ENCODE assay signal across 19 mouse cellular contexts in the genomic region with DNA sequence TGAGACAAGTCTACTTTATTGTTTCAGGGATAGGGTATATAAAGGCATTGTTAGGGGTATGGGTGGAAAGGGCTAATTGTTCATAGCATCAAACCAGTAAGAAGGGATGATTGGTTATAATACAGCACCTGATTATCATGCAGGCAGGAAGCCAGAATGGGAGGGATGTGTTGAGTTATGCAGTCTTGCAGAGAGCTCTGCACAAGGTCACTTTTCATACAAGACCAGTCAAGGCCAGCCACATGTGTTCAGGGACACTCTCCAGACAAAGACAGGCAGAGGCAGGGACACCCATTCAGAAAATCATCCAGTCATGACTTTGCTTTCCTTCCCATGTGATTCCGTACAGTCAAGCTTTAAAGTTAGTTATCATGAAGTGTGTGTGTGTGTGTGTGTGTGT. TPM values are rescaled to one million over a fixed set of nuclear protein-coding genes. Genes with fewer than 3 reads are reported as not detected.
DNase-seq lines count a peak whose midpoint lies in the region; ATAC-seq and TF ChIP-seq lines count a peak whose summit lies in the region.
"Had no signal": no experiment of that assay in that cellular context is flagged by ENCODE, and none has a peak within 500 bp of the region (broad histone marks: within the 10 kb centered on the region; RNA-seq: fewer than 3 reads in every experiment).

No protein-coding gene starts in this region.

- no peak for TF ChIP-seq EP300 in heart, postnatal 0 days (IDR thresholded peaks at IDR 0.05; ENCODE audit: low read depth)

- 48% methylated on average over 1 of the region's 1 CpGs for WGBS in heart, postnatal 0 days
- WGBS in neural tube, embryonic 15.5 days, result 88% methylated on average over 1 of the region's 1 CpGs

- peak; percentile 44; the same call in 1 of the 2 replicates for ATAC-seq in heart, postnatal 0 days (ENCODE audit: insufficient read depth, low read depth)
- no peak for ATAC-seq in neural tube, embryonic 15.5 days (ENCODE audit: low FRiP score)
- ATAC-seq: activated CD4-positive, CD25-positive, alpha-beta regulatory T cell, adult 4 months; forebrain, embryonic 15.5 days; intestine, embryonic 16.5 days; Patski had no signal

- intact Hi-C loops in heart, postnatal 25 days (cut with DNase I), result no loop called here

- TF ChIP-seq CTCF in heart, postnatal 0 days (IDR thresholded peaks at IDR 0.05; ENCODE audit: low read depth), result no peak

- H3K9ac ChIP-seq in heart, postnatal 0 days (replicated peaks; ENCODE audit: low read depth, low read length), result no peak overlapping the region
- H3K9ac ChIP-seq in neural tube, embryonic 15.5 days (replicated peaks), result no peak overlapping the region
- H3K9ac ChIP-seq: embryonic facial prominence, embryonic 12.5 days; forebrain, embryonic 15.5 days; hindbrain, embryonic 15.5 days had no signal

- H3K27ac ChIP-seq in heart, postnatal 0 days (ENCODE audit: low read depth), result no peak overlapping the region
- no peak overlapping the region for H3K27ac ChIP-seq in neural tube, embryonic 15.5 days (replicated peaks)
- H3K27ac ChIP-seq: embryonic facial prominence, embryonic 12.5 days; forebrain, embryonic 15.5 days; hindbrain, embryonic 15.5 days had no signal

- H3K4me3 ChIP-seq in heart, postnatal 0 days (ENCODE audit: low read depth, low read length), result no peak overlapping the region
- H3K4me3 ChIP-seq in neural tube, embryonic 15.5 days (replicated peaks), result no peak overlapping the region
- H3K4me3 ChIP-seq: embryonic facial prominence, embryonic 12.5 days; forebrain, embryonic 15.5 days; hindbrain, embryonic 15.5 days had no signal

- H3K4me2 ChIP-seq in heart, postnatal 0 days (ENCODE audit: low read depth, low read length), result no peak overlapping the region
- no peak overlapping the region for H3K4me2 ChIP-seq in neural tube, embryonic 15.5 days
- H3K4me2 ChIP-seq: embryonic facial prominence, embryonic 12.5 days; forebrain, embryonic 15.5 days; hindbrain, embryonic 15.5 days had no signal

- peak; percentile 16 for DNase-seq in heart, postnatal 0 days (ENCODE audit: low spot score)
- no peak for DNase-seq in heart, postnatal 25 days (ENCODE audit: low spot score)
- DNase-seq in ovary, postnatal 36 days (ENCODE audit: low spot score), result peak; percentile 13
- DNase-seq in ovary, postnatal 10 days (ENCODE audit: low spot score), result no peak
- DNase-seq in adrenal gland, postnatal 25 days, result peak; percentile 27
- DNase-seq in MN1 (ENCODE audit: low spot score), result no peak
- DNase-seq: cerebellum, adult 11-12 months; cerebellum, adult 9-10 months; cerebellum, postnatal 25 days; gastrocnemius, postnatal 10 days; heart, postnatal 14 days had no signal

- H3K27me3 ChIP-seq in heart, postnatal 0 days (ENCODE audit: control insufficient read depth, insufficient read depth, low read length), result no peaks in the 10 kb centered on the region
- H3K27me3 ChIP-seq in neural tube, embryonic 15.5 days (replicated peaks), result no peaks in the 10 kb centered on the region
- H3K27me3 ChIP-seq: embryonic facial prominence, embryonic 12.5 days; forebrain, embryonic 15.5 days; hindbrain, embryonic 15.5 days; Patski had no signal

- H3K4me1 ChIP-seq in heart, postnatal 0 days (ENCODE audit: control insufficient read depth, insufficient read depth), result no peaks in the 10 kb centered on the region
- no peaks in the 10 kb centered on the region for H3K4me1 ChIP-seq in neural tube, embryonic 15.5 days
- H3K4me1 ChIP-seq: embryonic facial prominence, embryonic 12.5 days; forebrain, embryonic 15.5 days; hindbrain, embryonic 15.5 days had no signal

- no peaks in the 10 kb centered on the region for H3K9me3 ChIP-seq in heart, postnatal 0 days (replicated peaks; ENCODE audit: control insufficient read depth, low read length)
- H3K9me3 ChIP-seq in neural tube, embryonic 15.5 days (replicated peaks), result no peaks in the 10 kb centered on the region
- H3K9me3 ChIP-seq: embryonic facial prominence, embryonic 12.5 days; forebrain, embryonic 15.5 days; hindbrain, embryonic 15.5 days had no signal

- H3K36me3 ChIP-seq in heart, postnatal 0 days (replicated peaks; ENCODE audit: control insufficient read depth, insufficient read depth, low read length), result no peaks in the 10 kb centered on the region
- H3K36me3 ChIP-seq in neural tube, embryonic 15.5 days, result no peaks in the 10 kb centered on the region
- H3K36me3 ChIP-seq: embryonic facial prominence, embryonic 12.5 days; forebrain, embryonic 15.5 days; hindbrain, embryonic 15.5 days had no signal

RNA-seq across cellular contexts. Expression of gene Pthlh, which starts 47.8 kb away (rescaled TPM):
- total RNA-seq in heart, postnatal 0 days (2014; rRNA removed; ENCODE audit: low replicate concordance), result 0.81 TPM in 1 of 2 replicates, not detected in the other
- 1.6 and 1.9 TPM in 2 replicates for polyA plus RNA-seq in heart, postnatal 0 days (2015; fragmentation: Nextera tagmentation; extraction: Ambion mirVana)
- 1 to 10 TPM; 1.2 to 1.4 TPM for total RNA-seq in heart, postnatal 25 days (2021)
- total RNA-seq in adrenal gland, postnatal 25 days (2021), result not detected in 2 replicates
- 4.0 and 4.7 TPM in 2 replicates for polyA plus RNA-seq in neural tube, embryonic 15.5 days (2015; fragmentation: Nextera tagmentation; extraction: Ambion mirVana)
- total RNA-seq: MEL had no signal
- polyA plus RNA-seq: activated CD4-positive, CD25-positive, alpha-beta regulatory T cell, adult 4 months had no signal

Comparison
In these comparisons a context has a peak if more than half of its experiments do, and no peak if none do; other contexts are left out.
1. DNase-seq: peak in heart, postnatal 0 days (single experiment), ovary, postnatal 36 days (single experiment) and adrenal gland, postnatal 25 days (single experiment); none in heart, postnatal 25 days (single experiment), ovary, postnatal 10 days (single experiment) and MN1 (single experiment).